ENCODE assay signal across 12 mouse cellular contexts in the genomic region with DNA sequence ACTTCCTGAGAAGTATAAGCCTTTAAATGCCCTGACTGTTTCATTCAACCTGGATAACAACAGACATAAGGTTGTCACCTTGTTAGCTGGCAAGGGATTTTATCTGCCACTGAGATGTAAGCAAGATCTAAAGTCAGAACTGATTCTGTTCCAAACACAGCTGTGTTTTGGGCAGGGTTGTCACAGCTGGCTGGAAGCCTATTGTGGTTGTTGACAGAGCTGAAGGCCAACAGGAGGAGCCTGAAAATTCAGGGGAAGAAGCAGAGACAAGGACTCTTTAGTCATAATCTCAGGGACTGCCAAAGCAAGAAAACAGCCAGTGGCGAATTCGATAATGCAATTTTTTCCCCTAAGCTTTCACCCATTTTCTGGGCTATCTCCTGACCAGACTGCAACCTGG.
A peak's percentile ranks its signal among the peaks of the same experiment; 100 is the strongest.
DNase-seq lines count a peak whose midpoint lies in the region; ATAC-seq and TF ChIP-seq lines count a peak whose summit lies in the region.
"Had no signal": no experiment of that assay in that cellular context is flagged by ENCODE, and none has a peak within 500 bp of the region (broad histone marks: within the 10 kb centered on the region; RNA-seq: fewer than 3 reads in every experiment).

No protein-coding gene starts in this region.

- intact Hi-C loops in heart, adult 2 months (cut with DNase I), result no loop called here
- intact Hi-C loops in heart, postnatal 14 days (cut with DNase I), result no loop called here

- no peak for ATAC-seq in heart, embryonic 11.5 days (replicated peaks; ENCODE audit: insufficient number of reproducible peaks, low FRiP score, low TSS enrichment)
- ATAC-seq in forebrain, embryonic 13.5 days, result no peak

- WGBS in heart, adult 2 months, result 54% methylated on average over 2 of the region's 2 CpGs
- 74% methylated on average over 2 of the region's 2 CpGs for WGBS in heart, embryonic 11.5 days (ENCODE audit: insufficient replicate concordance)
- WGBS in forebrain, embryonic 13.5 days, result 68% methylated on average over 2 of the region's 2 CpGs

- no peak overlapping the region for H3K9ac ChIP-seq in heart, adult 2 months (ENCODE audit: low read depth, low read length)
- no peak overlapping the region for H3K9ac ChIP-seq in heart, embryonic 11.5 days (ENCODE audit: low read depth, low read length)
- no peak overlapping the region for H3K9ac ChIP-seq in forebrain, embryonic 13.5 days
- H3K9ac ChIP-seq: embryonic facial prominence, embryonic 13.5 days; liver, embryonic 14.5 days had no signal

- no peak overlapping the region for H3K27ac ChIP-seq in heart, adult 2 months
- H3K27ac ChIP-seq in heart, embryonic 11.5 days (ENCODE audit: low read depth, low read length), result no peak overlapping the region
- H3K27ac ChIP-seq in forebrain, embryonic 13.5 days, result no peak overlapping the region
- H3K27ac ChIP-seq: liver, embryonic 14.5 days had no signal

- H3K9me3 ChIP-seq in heart, embryonic 11.5 days (replicated peaks; ENCODE audit: control insufficient read depth, low read length), result no peaks in the 10 kb centered on the region
- H3K9me3 ChIP-seq in forebrain, embryonic 13.5 days (replicated peaks), result no peaks in the 10 kb centered on the region
- H3K9me3 ChIP-seq: embryonic facial prominence, embryonic 13.5 days had no signal

- no peak overlapping the region for H3K4me2 ChIP-seq in heart, embryonic 11.5 days
- H3K4me2 ChIP-seq in forebrain, embryonic 13.5 days, result no peak overlapping the region

- H3K36me3 ChIP-seq in heart, adult 2 months (ENCODE audit: control insufficient read depth, insufficient read depth, low read length), result no peaks in the 10 kb centered on the region
- H3K36me3 ChIP-seq in heart, embryonic 11.5 days (ENCODE audit: control insufficient read depth, insufficient read depth, low read length), result no peaks in the 10 kb centered on the region
- no peaks in the 10 kb centered on the region for H3K36me3 ChIP-seq in forebrain, embryonic 13.5 days (ENCODE audit: poor library complexity, severe bottlenecking)
- H3K36me3 ChIP-seq: embryonic facial prominence, embryonic 13.5 days had no signal

- TF ChIP-seq EP300 in heart, adult 2 months (IDR thresholded peaks at IDR 0.05; ENCODE audit: insufficient read depth, low read depth, low read length), result no peak

- no peak overlapping the region for H3K4me3 ChIP-seq in heart, adult 2 months
- no peak overlapping the region for H3K4me3 ChIP-seq in heart, embryonic 11.5 days (ENCODE audit: low read depth, low read length)
- H3K4me3 ChIP-seq in forebrain, embryonic 13.5 days, result no peak overlapping the region
- H3K4me3 ChIP-seq: embryonic facial prominence, embryonic 13.5 days had no signal

- TF ChIP-seq CTCF in heart, adult 2 months (IDR thresholded peaks at IDR 0.05), result no peak

- H3K79me2 ChIP-seq in heart, adult 2 months (replicated peaks; ENCODE audit: control insufficient read depth, insufficient read depth, low read length), result no peaks in the 10 kb centered on the region

- DNase-seq in heart, adult 2 months, result peak; percentile 31
- peak; percentile 79 for DNase-seq in ovary, adult 18-20 months (ENCODE audit: low spot score)
- DNase-seq in ovary, postnatal 10 days (ENCODE audit: low spot score), result no peak
- DNase-seq in heart, postnatal 14 days, result peak; percentile 13 to 31
- DNase-seq in right cerebral cortex, postnatal 36 days (ENCODE audit: low spot score in 2 of 2), result no peak
- DNase-seq in right cerebral cortex, postnatal 14 days, result no peak
- DNase-seq: cerebellum, adult 18-20 months; kidney, adult 11 months had no signal

- H3K27me3 ChIP-seq in heart, adult 2 months (ENCODE audit: control insufficient read depth, insufficient read depth, low read length), result no peaks in the 10 kb centered on the region
- no peaks in the 10 kb centered on the region for H3K27me3 ChIP-seq in heart, embryonic 11.5 days (ENCODE audit: control insufficient read depth, insufficient read depth, low read length)
- H3K27me3 ChIP-seq in forebrain, embryonic 13.5 days, result no peaks in the 10 kb centered on the region
- H3K27me3 ChIP-seq: embryonic facial prominence, embryonic 13.5 days had no signal

- no peaks in the 10 kb centered on the region; the same call in 1 of the 2 replicates for H3K4me1 ChIP-seq in heart, adult 2 months (ENCODE audit: control insufficient read depth, insufficient read depth, low read length)
- no peaks in the 10 kb centered on the region for H3K4me1 ChIP-seq in heart, embryonic 11.5 days (ENCODE audit: control insufficient read depth, insufficient read depth, low read length)
- no peaks in the 10 kb centered on the region for H3K4me1 ChIP-seq in forebrain, embryonic 13.5 days

- TF ChIP-seq POLR2A in heart, adult 2 months (IDR thresholded peaks at IDR 0.05; ENCODE audit: insufficient read depth, low read depth, low read length), result no peak

Comparison
In these comparisons a context has a peak if more than half of its experiments do, and no peak if none do; other contexts are left out.
1. DNase-seq: peak in heart, adult 2 months (2 of 2), ovary, adult 18-20 months (single experiment) and heart, postnatal 14 days (2 of 2); none in ovary, postnatal 10 days (single experiment), right cerebral cortex, postnatal 36 days (0 of 2) and right cerebral cortex, postnatal 14 days (single experiment).